Mouse (Mus musculus) intestine, embryonic 16.5 days (tissue): ENCODE data around the gene Szrd1. TPM values are rescaled to one million over a fixed set of nuclear protein-coding genes. Genes with fewer than 3 reads are reported as not detected.
A peak's percentile ranks its signal among the peaks of the same experiment; 100 is the strongest.
"Not testable (repeated sequence)": the region's sequence is repeated elsewhere in the genome, so short reads cannot be mapped to it uniquely, and the experiment has no call there.

ENCODE experiments used
- ATAC-seq: fragments of 200-750 bp; cut with Nextera tagmentation; 2 replicates; pipeline ENCODE4 v1.8.0; 2017; ENCODE audit warnings: moderate TSS enrichment, moderate library complexity
- H3K27ac ChIP-seq: fragments of 300-500 bp; sonication (generic); 2 replicates; pipeline ENCODE4 v1.5.1; 2014; ENCODE audit warnings: mild to moderate bottlenecking, low read length
- H3K27me3 ChIP-seq: fragments of 300-500 bp; sonication (generic); replicated peaks from 2 replicates; pipeline ENCODE4 v1.6.1; 2014; ENCODE audit warnings: low read length, control low read depth, mixed read lengths; ENCODE audit not compliant: control insufficient read depth, insufficient read depth
- H3K36me3 ChIP-seq: fragments of 300-500 bp; sonication (generic); 2 replicates; pipeline ENCODE4 v1.6.1; 2014; ENCODE audit warnings: low read length, control low read depth; ENCODE audit not compliant: control insufficient read depth, insufficient read depth
- H3K4me1 ChIP-seq: fragments of 300-500 bp; sonication (generic); 2 replicates; pipeline ENCODE4 v1.6.1; 2014; ENCODE audit warnings: low read length, control low read depth, mixed read lengths; ENCODE audit not compliant: control insufficient read depth, insufficient read depth
- H3K4me2 ChIP-seq: fragments of 300-500 bp; sonication (generic); 2 replicates; pipeline ENCODE4 v1.6.1; 2014; ENCODE audit warnings: low read depth, low read length, control low read depth
- H3K4me3 ChIP-seq: fragments of 300-500 bp; sonication (generic); 2 replicates; pipeline ENCODE4 v1.5.1; 2014; ENCODE audit warnings: mild to moderate bottlenecking, low read length
- H3K9ac ChIP-seq: fragments of 300-500 bp; sonication (generic); 2 replicates; pipeline ENCODE4 v1.6.1; 2014; ENCODE audit warnings: low read depth, low read length
- H3K9me3 ChIP-seq: fragments of 300-500 bp; sonication (generic); 2 replicates; pipeline ENCODE4 v1.6.1; 2016; ENCODE audit warnings: low read length, control low read depth; ENCODE audit not compliant: control insufficient read depth
- WGBS: fragments of 180-500 bp; shearing (Covaris S2); extraction: QIAGEN DNeasy Blood & Tissue Kit; methylation state at CpG from one replicate; pipeline ENCODE4 v1.1.7; 2014; 5-methylcytosine and 5-hydroxymethylcytosine counted together
- polyA plus RNA-seq: library from polyadenylated mRNA; unstranded; fragments of >200 nt; fragmentation: Nextera tagmentation; extraction: Ambion mirVana; gene quantifications from 2 replicates; pipeline ENCODE4 v1.2.1, GENCODE M21; 2015

Szrd1 gene
- polyA plus RNA-seq, 1 experiment from 2014 or later: 46.4 TPM

GRCm38 (mm10) chr4:141157485-141157884, 17.9 kb upstream of the Szrd1 start:
- Histone ChIP-seq H3K27me3 (no peaks in the 10 kb centered on the region), H3K4me2 (no peak overlapping the region), H3K9me3 (no peaks in the 10 kb centered on the region), H3K4me3 (no peak overlapping the region), H3K9ac (peak overlapping the region; percentile 35; the same call in 1 of the 2 replicates), H3K27ac (peak overlapping the region; percentile 89), H3K4me1 (peaks cover 33% of the 10 kb centered on the region), H3K36me3 (no peaks in the 10 kb centered on the region)
- ATAC-seq: peak; percentile 17; the same call in 1 of the 2 replicates
- 64% methylated on average over 4 of the region's 4 CpGs for WGBS

GRCm38 (mm10) chr4:141149116-141149515, 9.5 kb upstream of the Szrd1 start:
- Histone ChIP-seq H3K27ac (no peak overlapping the region), H3K4me2 (peak overlapping the region; percentile 63), H3K9ac (peak overlapping the region; percentile 94), H3K36me3 (no peaks in the 10 kb centered on the region), H3K4me3 (peak overlapping the region; percentile 97), H3K4me1 (peaks cover 20% of the 10 kb centered on the region), H3K9me3 (no peaks in the 10 kb centered on the region), H3K27me3 (no peaks in the 10 kb centered on the region)
- WGBS: 19% methylated on average over 7 of the region's 7 CpGs
- no peak for ATAC-seq

- ATAC-seq: peak; percentile 82
- peak overlapping the region; percentile 97 for H3K4me3 ChIP-seq
- peak overlapping the region; percentile 94 for H3K9ac ChIP-seq
- WGBS: under 1% methylated on average over 66 of the region's 66 CpGs
- H3K36me3 ChIP-seq: no peaks in the 10 kb centered on the region
- peak overlapping the region; percentile 74 for H3K27ac ChIP-seq
- H3K4me2 ChIP-seq: peak overlapping the region; percentile 63
- peaks cover 20% of the 10 kb centered on the region for H3K4me1 ChIP-seq
- no peaks in the 10 kb centered on the region for H3K9me3 ChIP-seq
- no peaks in the 10 kb centered on the region for H3K27me3 ChIP-seq
Measured at GRCm38 (mm10) chr4:141148009-141148801, 8.6 kb upstream of the Szrd1 start.

GRCm38 (mm10) chr4:141147112-141148008, 7.8 kb upstream of the Szrd1 start, which contains the start of gene Fbxo42:
Gene Fbxo42 (plus strand): TSS chr4:141147913.
- H3K36me3 ChIP-seq: no peaks in the 10 kb centered on the region
- peak within 1 kb of the TSS; percentile 94 for H3K9ac ChIP-seq
- H3K27ac ChIP-seq: peak within 1 kb of the TSS; percentile 96
- 5% methylated on average over 58 of the region's 58 CpGs for WGBS
- H3K4me2 ChIP-seq: peak within 1 kb of the TSS; percentile 63
- no peaks in the 10 kb centered on the region for H3K27me3 ChIP-seq
- ATAC-seq: peak; percentile 91
- H3K4me3 ChIP-seq: peak within 1 kb of the TSS; percentile 97
- peaks cover 22% of the 10 kb centered on the region for H3K4me1 ChIP-seq
- H3K9me3 ChIP-seq: no peaks in the 10 kb centered on the region

GRCm38 (mm10) chr4:141146491-141147033, 7.0 kb upstream of the Szrd1 start:
- 93% methylated on average over 6 of the region's 6 CpGs for WGBS
- Histone ChIP-seq H3K4me1 (peaks cover 18% of the 10 kb centered on the region), H3K27ac (peak overlapping the region; percentile 96), H3K36me3 (no peaks in the 10 kb centered on the region), H3K27me3 (no peaks in the 10 kb centered on the region), H3K9me3 (no peaks in the 10 kb centered on the region), H3K9ac (no peak overlapping the region), H3K4me3 (no peak overlapping the region), H3K4me2 (no peak overlapping the region; the same call in 1 of the 2 replicates)
- ATAC-seq: no peak

GRCm38 (mm10) chr4:141145124-141145523, 5.5 kb upstream of the Szrd1 start:
- H3K9ac ChIP-seq, H3K9me3 ChIP-seq, H3K36me3 ChIP-seq, H3K4me2 ChIP-seq, H3K27me3 ChIP-seq, ATAC-seq, H3K4me3 ChIP-seq, H3K27ac ChIP-seq: not testable (repeated sequence)
- H3K4me1 ChIP-seq: peaks cover 18% of the 10 kb centered on the region
- 95% methylated on average over 10 of the region's 16 CpGs for WGBS

- peak overlapping the region; percentile 39; the same call in 1 of the 2 replicates for H3K4me2 ChIP-seq
- 24% methylated on average over 9 of the region's 9 CpGs for WGBS
- no peak for ATAC-seq
- H3K4me3 ChIP-seq: peak overlapping the region; percentile 10; the same call in 1 of the 2 replicates
- H3K36me3 ChIP-seq: no peaks in the 10 kb centered on the region
- H3K4me1 ChIP-seq: peaks cover 15% of the 10 kb centered on the region
- no peaks in the 10 kb centered on the region for H3K9me3 ChIP-seq
- no peaks in the 10 kb centered on the region for H3K27me3 ChIP-seq
- H3K9ac ChIP-seq: peak overlapping the region; percentile 54
- H3K27ac ChIP-seq: peak overlapping the region; percentile 6; the same call in 1 of the 2 replicates
Measured at GRCm38 (mm10) chr4:141142285-141142811, 2.8 kb upstream of the Szrd1 start.

GRCm38 (mm10) chr4:141140967-141141366, 1.4 kb upstream of the Szrd1 start:
- Histone ChIP-seq H3K4me2 (no peak overlapping the region), H3K27me3 (no peaks in the 10 kb centered on the region), H3K4me1 (peaks cover 25% of the 10 kb centered on the region), H3K9me3 (no peaks in the 10 kb centered on the region), H3K9ac (no peak overlapping the region), H3K27ac (no peak overlapping the region), H3K4me3 (no peak overlapping the region), H3K36me3 (no peaks in the 10 kb centered on the region)
- ATAC-seq: no peak
- WGBS: 89% methylated on average over 6 of the region's 6 CpGs

- not testable (repeated sequence) for H3K4me3 ChIP-seq, ATAC-seq, H3K36me3 ChIP-seq, H3K27ac ChIP-seq, H3K27me3 ChIP-seq, H3K9me3 ChIP-seq, H3K9ac ChIP-seq, H3K4me2 ChIP-seq
- peaks cover 28% of the 10 kb centered on the region for H3K4me1 ChIP-seq
- WGBS: 86% methylated on average over 9 of the region's 9 CpGs
Measured at GRCm38 (mm10) chr4:141140354-141140753, 779 bp upstream of the Szrd1 start.
